Mouse (Mus musculus): ENCODE measurements around the gene Tlr5. TPM values are rescaled to one million over a fixed set of nuclear protein-coding genes. Genes with fewer than 3 reads are reported as not detected.

Tlr5 gene
- polyA plus RNA-seq, 2 experiments = 2.5 to 4.4 TPM

GRCm38 (mm10) chr1:182955047-182955620 is 546 bp downstream of the Tlr5 start:
- H3K27ac ChIP-seq (replicated peaks; ENCODE audit: low read depth, low read length) = no peak overlapping the region
- peak overlapping the region; percentile 44 for H3K4me3 ChIP-seq (replicated peaks; ENCODE audit: low read length)
- DNase-seq (ENCODE audit: low spot score) (no peak), ATAC-seq (ENCODE audit: low FRiP score, low read depth) (no peak)
- H3K9me3 ChIP-seq (ENCODE audit: control insufficient read depth, low read length) = no peaks in the 10 kb centered on the region
- WGBS = 10% methylated on average over 15 of the region's 15 CpGs
- TF ChIP-seq POLR2A (IDR thresholded peaks at IDR 0.05; ENCODE audit: borderline replicate concordance, extremely low read depth, insufficient read depth, insufficient read length) = no peak
- H3K4me2 ChIP-seq (replicated peaks; ENCODE audit: low read depth, low read length, severe bottlenecking) = peak overlapping the region; percentile 81
- H3K36me3 ChIP-seq (ENCODE audit: control insufficient read depth, insufficient read depth, low read length) = no peaks in the 10 kb centered on the region
- no peaks in the 10 kb centered on the region for H3K27me3 ChIP-seq (ENCODE audit: control insufficient read depth, insufficient read depth, low read length)
- H3K4me1 ChIP-seq (ENCODE audit: control insufficient read depth, insufficient read depth, low read length) = peaks cover 20% of the 10 kb centered on the region
- peak overlapping the region; percentile 60 for H3K9ac ChIP-seq (ENCODE audit: low read depth, low read length, severe bottlenecking)

- no peak overlapping the region for H3K27ac ChIP-seq (replicated peaks; ENCODE audit: low read depth, low read length)
- no peak overlapping the region for H3K4me2 ChIP-seq (replicated peaks; ENCODE audit: low read depth, low read length, severe bottlenecking)
- WGBS = 74% methylated on average over 12 of the region's 12 CpGs
Measured at GRCm38 (mm10) chr1:182956186-182956960, 1.8 kb downstream of the Tlr5 start.

GRCm38 (mm10) chr1:182957001-182957757 is 2.6 kb downstream of the Tlr5 start:
- H3K4me1 ChIP-seq (ENCODE audit: control insufficient read depth, insufficient read depth, low read length) = peaks cover 24% of the 10 kb centered on the region
- 86% methylated on average over 16 of the region's 16 CpGs for WGBS
- no peak for DNase-seq (ENCODE audit: low spot score)

More at GRCm38 (mm10) chr1:182956186-182956960, 1.8 kb downstream of the Tlr5 start:
- no peak overlapping the region for H3K9ac ChIP-seq (ENCODE audit: low read depth, low read length, severe bottlenecking)
- DNase-seq (ENCODE audit: low spot score) (no peak), ATAC-seq (ENCODE audit: low FRiP score, low read depth) (no peak)
- H3K36me3 ChIP-seq (ENCODE audit: control insufficient read depth, insufficient read depth, low read length) = no peaks in the 10 kb centered on the region
- H3K9me3 ChIP-seq (ENCODE audit: control insufficient read depth, low read length) = no peaks in the 10 kb centered on the region
- no peaks in the 10 kb centered on the region for H3K27me3 ChIP-seq (ENCODE audit: control insufficient read depth, insufficient read depth, low read length)
- no peak overlapping the region for H3K4me3 ChIP-seq (replicated peaks; ENCODE audit: low read length)
- no peak for TF ChIP-seq POLR2A (IDR thresholded peaks at IDR 0.05; ENCODE audit: borderline replicate concordance, extremely low read depth, insufficient read depth, insufficient read length)
- peaks cover 26% of the 10 kb centered on the region for H3K4me1 ChIP-seq (ENCODE audit: control insufficient read depth, insufficient read depth, low read length)

GRCm38 (mm10) chr1:182957826-182958544 is 3.4 kb downstream of the Tlr5 start:
- WGBS = 80% methylated on average over 13 of the region's 13 CpGs
- no peak for ATAC-seq (ENCODE audit: low FRiP score, low read depth)
- H3K36me3 ChIP-seq (ENCODE audit: control insufficient read depth, insufficient read depth, low read length) = no peaks in the 10 kb centered on the region
- H3K4me3 ChIP-seq (replicated peaks; ENCODE audit: low read length) = no peak overlapping the region
- no peak overlapping the region for H3K4me2 ChIP-seq (replicated peaks; ENCODE audit: low read depth, low read length, severe bottlenecking)
- peaks cover 24% of the 10 kb centered on the region for H3K4me1 ChIP-seq (ENCODE audit: control insufficient read depth, insufficient read depth, low read length)
- H3K9ac ChIP-seq (ENCODE audit: low read depth, low read length, severe bottlenecking) = no peak overlapping the region
- no peak for DNase-seq (ENCODE audit: low spot score)
- TF ChIP-seq POLR2A (IDR thresholded peaks at IDR 0.05; ENCODE audit: borderline replicate concordance, extremely low read depth, insufficient read depth, insufficient read length) = no peak
- H3K9me3 ChIP-seq (ENCODE audit: control insufficient read depth, low read length) = no peaks in the 10 kb centered on the region
- no peak overlapping the region for H3K27ac ChIP-seq (replicated peaks; ENCODE audit: low read depth, low read length)
- no peaks in the 10 kb centered on the region for H3K27me3 ChIP-seq (ENCODE audit: control insufficient read depth, insufficient read depth, low read length)

More at GRCm38 (mm10) chr1:182957001-182957757, 2.6 kb downstream of the Tlr5 start:
- Histone ChIP-seq H3K27ac (replicated peaks; ENCODE audit: low read depth, low read length) (no peak overlapping the region), H3K27me3 (ENCODE audit: control insufficient read depth, insufficient read depth, low read length) (no peaks in the 10 kb centered on the region), H3K9ac (ENCODE audit: low read depth, low read length, severe bottlenecking) (no peak overlapping the region), H3K9me3 (ENCODE audit: control insufficient read depth, low read length) (no peaks in the 10 kb centered on the region), H3K4me2 (replicated peaks; ENCODE audit: low read depth, low read length, severe bottlenecking) (no peak overlapping the region), H3K36me3 (ENCODE audit: control insufficient read depth, insufficient read depth, low read length) (no peaks in the 10 kb centered on the region), H3K4me3 (replicated peaks; ENCODE audit: low read length) (no peak overlapping the region)
- TF ChIP-seq POLR2A (IDR thresholded peaks at IDR 0.05; ENCODE audit: borderline replicate concordance, extremely low read depth, insufficient read depth, insufficient read length) = no peak
- ATAC-seq (ENCODE audit: low FRiP score, low read depth) = no peak

GRCm38 (mm10) chr1:182958824-182959223 is 4.2 kb downstream of the Tlr5 start:
- Histone ChIP-seq H3K9me3 (ENCODE audit: control insufficient read depth, low read length) (no peaks in the 10 kb centered on the region), H3K27ac (replicated peaks; ENCODE audit: low read depth, low read length) (no peak overlapping the region), H3K27me3 (ENCODE audit: control insufficient read depth, insufficient read depth, low read length) (no peaks in the 10 kb centered on the region), H3K36me3 (ENCODE audit: control insufficient read depth, insufficient read depth, low read length) (no peaks in the 10 kb centered on the region), H3K9ac (ENCODE audit: low read depth, low read length, severe bottlenecking) (no peak overlapping the region), H3K4me1 (ENCODE audit: control insufficient read depth, insufficient read depth, low read length) (peaks cover 24% of the 10 kb centered on the region), H3K4me2 (replicated peaks; ENCODE audit: low read depth, low read length, severe bottlenecking) (peak overlapping the region; percentile 69), H3K4me3 (replicated peaks; ENCODE audit: low read length) (no peak overlapping the region)
- ATAC-seq (ENCODE audit: low FRiP score, low read depth) (no peak), DNase-seq (ENCODE audit: low spot score) (no peak)
- WGBS = 44% methylated on average over 3 of the region's 3 CpGs
- TF ChIP-seq POLR2A (IDR thresholded peaks at IDR 0.05; ENCODE audit: borderline replicate concordance, extremely low read depth, insufficient read depth, insufficient read length) = no peak

Measured in limb, embryonic 14.5 days (tissue).